Mouse (Mus musculus) liver, postnatal 0 days (tissue): ENCODE measurements at regions not wholly inside any gene's neighbourhood (a gene's known extent, or its start where the extent isn't known, plus 50 kb on each side); places are given as distances from the start of the nearest gene placed in this dataset.

Experiments used
- ATAC-seq: fragments of 200-750 bp; cut with Nextera tagmentation; 2 replicates; pipeline ENCODE4 v1.8.0; 2017; ENCODE audit warnings: mild to moderate bottlenecking, moderate library complexity
- DNase-seq: peaks from one replicate; pipeline ENCODE4 v3.0.0-alpha.2; 2016
- H3K27ac ChIP-seq: fragments of 300-500 bp; sonication (generic); 2 replicates; pipeline ENCODE4 v1.5.1; 2014; ENCODE audit warnings: antibody characterized with exemption, moderate library complexity, mild to moderate bottlenecking, low read depth
- H3K27me3 ChIP-seq: fragments of 300-500 bp; sonication (generic); 2 replicates; pipeline ENCODE4 v1.6.1; 2014; ENCODE audit warnings: low read length, control low read depth, mixed read lengths; ENCODE audit not compliant: insufficient read depth
- H3K36me3 ChIP-seq: fragments of 300-500 bp; sonication (generic); replicated peaks from 2 replicates; pipeline ENCODE4 v1.6.1; 2014; ENCODE audit warnings: mild to moderate bottlenecking, control low read depth, low read length, moderate library complexity, mixed read lengths; ENCODE audit not compliant: insufficient read depth
- H3K4me1 ChIP-seq: fragments of 300-500 bp; sonication (generic); 2 replicates; pipeline ENCODE4 v1.6.1; 2014; ENCODE audit warnings: antibody characterized with exemption, mild to moderate bottlenecking, control low read depth; ENCODE audit not compliant: insufficient read depth
- H3K4me2 ChIP-seq: fragments of 300-500 bp; sonication (generic); 2 replicates; pipeline ENCODE4 v1.6.1; 2014; ENCODE audit warnings: low read depth, mild to moderate bottlenecking, low read length, moderate library complexity, mixed read lengths
- H3K4me3 ChIP-seq: fragments of 300-500 bp; sonication (generic); 2 replicates; pipeline ENCODE4 v1.5.1; 2014; ENCODE audit warnings: low read depth, low read length
- H3K9ac ChIP-seq: fragments of 300-500 bp; sonication (generic); replicated peaks from 2 replicates; pipeline ENCODE4 v1.6.1; 2014; ENCODE audit warnings: mild to moderate bottlenecking, moderate library complexity
- H3K9me3 ChIP-seq: fragments of 300-500 bp; sonication (generic); 2 replicates; pipeline ENCODE4 v1.6.1; 2016; ENCODE audit warnings: mild to moderate bottlenecking, control low read depth, low read length, mixed read lengths
- CTCF ChIP-seq: sonication (generic); IDR thresholded peaks from 2 replicates; pipeline ENCODE4 v1.5.1; 2016; ENCODE audit warnings: antibody characterized with exemption, low read depth
- EP300 ChIP-seq: IDR thresholded peaks from 2 replicates; pipeline ENCODE4 v1.6.1; 2016; ENCODE audit warnings: antibody characterized with exemption, low read depth, mild to moderate bottlenecking
- WGBS: fragments of 180-500 bp; shearing (Covaris S2); extraction: QIAGEN DNeasy Blood & Tissue Kit; methylation state at CpG from one replicate; pipeline ENCODE4 v1.1.7; 2014; ENCODE audit not compliant: insufficient replicate concordance; 5-methylcytosine and 5-hydroxymethylcytosine counted together

DNA sequence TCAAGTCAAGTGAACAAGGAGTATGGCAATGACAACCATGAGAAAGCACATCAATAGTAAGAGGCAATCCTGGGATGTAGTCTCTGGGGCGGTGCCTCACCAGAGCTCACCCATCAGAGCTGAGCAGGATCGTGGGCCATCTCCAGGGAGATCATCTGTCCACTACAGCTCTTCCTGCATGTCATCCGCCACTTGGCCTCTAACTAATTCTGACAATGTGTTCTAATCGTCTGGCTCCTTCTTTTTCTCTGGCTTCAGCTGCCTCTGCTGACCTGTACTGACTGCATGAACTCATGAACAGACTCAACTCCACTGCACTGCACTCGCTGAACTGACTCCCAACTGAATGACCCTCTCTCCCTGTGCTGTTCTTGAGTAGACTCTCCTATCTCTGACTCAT is 277.9 kb upstream of the Far2 start:
- Histone ChIP-seq H3K9me3 (no peaks in the 10 kb centered on the region), H3K4me1 (no peaks in the 10 kb centered on the region), H3K4me2 (no peak overlapping the region), H3K4me3 (no peak overlapping the region), H3K9ac (no peak overlapping the region), H3K27ac (no peak overlapping the region), H3K27me3 (no peaks in the 10 kb centered on the region), H3K36me3 (no peaks in the 10 kb centered on the region)
- TF ChIP-seq CTCF (no peak), EP300 (no peak)
- no peak for ATAC-seq
- no peak for DNase-seq
- WGBS, result 69% methylated on average over 5 of the region's 5 CpGs

DNA sequence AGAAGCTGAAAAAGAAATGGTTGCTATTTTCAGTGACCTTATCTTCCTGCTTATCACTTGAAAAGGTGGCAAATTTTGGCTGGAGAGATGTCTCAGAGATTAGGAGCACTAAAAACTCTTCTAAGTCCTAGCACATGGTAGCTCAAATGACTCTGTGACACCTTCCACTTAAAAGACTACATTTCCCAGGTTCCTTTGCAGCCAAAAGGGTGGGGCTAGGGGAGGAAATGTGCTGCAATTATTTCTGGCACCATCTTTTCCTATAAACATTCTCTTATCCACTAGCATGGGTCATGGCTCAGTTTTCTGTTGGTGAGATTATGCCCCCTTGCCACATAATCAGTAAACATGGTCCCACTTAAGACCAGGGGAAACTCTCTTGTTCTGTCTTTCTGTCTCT is 277.0 kb upstream of the Far2 start:
- no peak overlapping the region for H3K27ac ChIP-seq
- no peak for DNase-seq

DNA sequence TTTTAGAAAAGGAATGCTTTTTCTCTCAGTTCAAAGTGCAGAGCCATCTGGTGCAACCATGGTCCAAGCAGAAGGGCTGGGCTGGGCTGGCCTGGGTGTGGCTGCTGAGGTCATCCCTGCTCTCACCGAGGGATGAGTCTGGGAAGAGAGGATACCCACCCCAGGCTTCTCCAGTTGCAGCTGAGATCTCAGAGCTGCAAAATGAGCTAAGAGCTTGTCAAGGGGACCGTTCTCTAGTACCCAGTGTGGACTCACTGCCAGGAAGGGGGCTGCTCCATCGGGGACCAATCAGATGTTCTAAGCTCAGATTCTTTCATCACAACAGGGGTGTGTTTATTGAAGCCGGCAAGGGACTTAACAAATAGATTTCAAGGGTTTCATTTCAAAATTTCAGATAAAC is 275.6 kb upstream of the Far2 start:
- H3K4me1 ChIP-seq, result no peaks in the 10 kb centered on the region
- no peak for DNase-seq
- H3K9ac ChIP-seq, result no peak overlapping the region
- H3K27me3 ChIP-seq, result no peaks in the 10 kb centered on the region
- no peaks in the 10 kb centered on the region for H3K9me3 ChIP-seq
- no peak overlapping the region for H3K4me2 ChIP-seq
- no peak for ATAC-seq
- 41% methylated on average over 4 of the region's 4 CpGs for WGBS
- no peak for TF ChIP-seq EP300
- TF ChIP-seq CTCF, result no peak
- no peaks in the 10 kb centered on the region for H3K36me3 ChIP-seq
- H3K4me3 ChIP-seq, result no peak overlapping the region
- H3K27ac ChIP-seq, result no peak overlapping the region

More for the DNA sequence above, 277.0 kb upstream of the Far2 start:
- Histone ChIP-seq H3K27me3 (no peaks in the 10 kb centered on the region), H3K9ac (no peak overlapping the region), H3K9me3 (no peaks in the 10 kb centered on the region), H3K36me3 (no peaks in the 10 kb centered on the region), H3K4me2 (no peak overlapping the region), H3K4me1 (no peaks in the 10 kb centered on the region), H3K4me3 (no peak overlapping the region)
- no peak for TF ChIP-seq EP300
- no peak for TF ChIP-seq CTCF
- ATAC-seq, result no peak

DNA sequence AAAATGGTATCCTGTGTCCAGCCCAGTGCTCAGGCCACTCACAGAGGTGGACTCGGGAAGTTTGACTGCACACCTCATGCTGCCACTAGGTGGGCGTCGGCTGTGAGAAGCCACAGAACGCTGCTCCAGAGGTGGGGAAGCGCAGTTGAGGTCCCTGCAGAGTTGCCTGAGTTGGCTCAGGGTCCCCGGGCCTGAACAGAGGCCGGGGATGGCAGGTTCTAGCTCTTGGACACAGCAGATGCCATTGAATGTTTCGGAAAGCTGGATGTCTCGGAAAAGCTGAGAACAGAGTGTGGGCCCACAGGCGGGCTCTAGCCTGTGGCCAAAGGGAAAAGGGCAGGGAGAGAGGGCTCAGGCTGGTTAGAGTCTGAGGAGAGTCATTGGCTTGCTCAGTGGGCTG is 273.2 kb upstream of the Far2 start:
- Histone ChIP-seq H3K27me3 (no peaks in the 10 kb centered on the region), H3K9me3 (no peaks in the 10 kb centered on the region), H3K36me3 (no peaks in the 10 kb centered on the region), H3K4me3 (no peak overlapping the region), H3K9ac (no peak overlapping the region), H3K27ac (no peak overlapping the region), H3K4me2 (no peak overlapping the region), H3K4me1 (no peaks in the 10 kb centered on the region)
- 58% methylated on average over 10 of the region's 10 CpGs for WGBS
- ATAC-seq, result no peak
- no peak for DNase-seq
- no peak for TF ChIP-seq EP300
- TF ChIP-seq CTCF, result no peak

DNA sequence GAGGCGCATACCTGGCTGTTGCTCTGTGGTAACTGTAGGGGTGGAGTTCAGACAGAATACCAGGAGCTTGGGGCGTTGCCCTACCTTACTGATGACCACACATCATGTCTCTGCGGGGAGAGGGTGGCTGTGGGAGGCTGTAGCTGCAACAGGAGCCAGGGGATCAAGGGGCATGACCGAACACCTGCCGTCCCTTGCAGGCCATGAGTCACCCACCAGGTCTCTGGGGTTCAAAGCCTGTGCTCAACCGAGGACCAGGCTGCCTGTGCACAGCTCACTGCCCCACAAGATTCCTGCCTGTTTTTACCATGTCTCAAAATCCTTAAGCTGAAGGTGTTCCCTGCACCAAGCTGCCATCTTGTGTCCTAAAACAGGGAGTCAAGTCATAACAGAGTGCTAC is 272.4 kb upstream of the Far2 start:
- no peak overlapping the region for H3K4me3 ChIP-seq
- H3K9me3 ChIP-seq, result no peaks in the 10 kb centered on the region
- no peak overlapping the region for H3K4me2 ChIP-seq
- no peak overlapping the region for H3K27ac ChIP-seq
- TF ChIP-seq EP300 (no peak), CTCF (no peak)
- WGBS, result 73% methylated on average over 6 of the region's 6 CpGs
- H3K27me3 ChIP-seq, result no peaks in the 10 kb centered on the region
- no peak for DNase-seq
- no peak overlapping the region for H3K9ac ChIP-seq
- no peak for ATAC-seq
- no peaks in the 10 kb centered on the region for H3K4me1 ChIP-seq
- H3K36me3 ChIP-seq, result no peaks in the 10 kb centered on the region

DNA sequence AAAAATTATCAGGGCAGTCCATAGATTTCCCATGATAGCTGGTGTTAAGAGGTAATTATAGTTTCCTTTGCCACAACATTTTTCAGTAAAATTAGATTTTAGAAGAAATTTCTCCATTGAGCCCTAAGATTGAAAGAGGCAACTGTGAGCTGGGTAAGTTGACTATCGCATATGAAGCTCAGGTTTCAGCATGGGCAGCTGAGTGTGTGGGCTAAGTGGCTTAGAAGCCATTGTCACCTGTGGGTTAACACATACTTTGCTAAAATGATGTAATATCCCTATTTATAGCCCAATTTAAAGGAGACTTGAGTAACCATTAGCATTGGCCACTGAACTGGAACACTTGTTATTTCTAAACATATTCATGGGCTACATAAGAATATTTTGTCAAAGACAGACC is 267.6 kb upstream of the Far2 start:
- Histone ChIP-seq H3K4me1 (no peaks in the 10 kb centered on the region), H3K9me3 (no peaks in the 10 kb centered on the region), H3K4me2 (no peak overlapping the region), H3K27ac (no peak overlapping the region), H3K9ac (no peak overlapping the region), H3K36me3 (no peaks in the 10 kb centered on the region), H3K27me3 (no peaks in the 10 kb centered on the region), H3K4me3 (no peak overlapping the region)
- DNase-seq, result no peak
- TF ChIP-seq EP300 (no peak), CTCF (no peak)
- 72% methylated on average over 1 of the region's 1 CpGs for WGBS
- no peak for ATAC-seq

DNA sequence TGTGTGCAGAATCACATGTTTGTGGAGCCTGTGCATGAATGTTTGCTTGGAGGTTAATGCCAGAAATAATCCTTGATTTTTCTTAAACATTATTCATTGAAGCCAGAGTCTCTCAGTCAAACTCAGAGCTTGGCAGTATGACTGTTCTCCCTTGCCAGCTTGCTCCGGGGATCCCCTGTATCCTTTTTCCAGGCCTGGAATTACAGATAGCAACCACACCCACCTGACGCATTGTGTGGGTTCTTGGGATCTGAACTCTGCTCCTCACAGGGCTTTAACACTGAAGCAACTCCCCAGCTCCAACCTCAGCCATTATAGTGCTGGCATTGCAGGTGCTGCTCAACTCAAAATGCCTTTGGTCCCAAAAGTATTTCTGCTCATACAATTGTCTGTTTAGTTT is 262.8 kb upstream of the Far2 start:
- Histone ChIP-seq H3K4me2 (no peak overlapping the region), H3K4me1 (no peaks in the 10 kb centered on the region), H3K4me3 (no peak overlapping the region), H3K9me3 (no peaks in the 10 kb centered on the region), H3K27me3 (no peaks in the 10 kb centered on the region), H3K9ac (no peak overlapping the region), H3K27ac (no peak overlapping the region), H3K36me3 (no peaks in the 10 kb centered on the region)
- 80% methylated on average over 2 of the region's 2 CpGs for WGBS
- no peak for DNase-seq
- TF ChIP-seq EP300, result no peak
- no peak for TF ChIP-seq CTCF
- no peak for ATAC-seq
